Mouse (Mus musculus) kidney, postnatal 36 days (tissue): ENCODE data around the gene Zfp462.

Experiments
- DNase-seq, 2 experiments: peaks; one replicate each; pipeline ENCODE4 v3.0.0; 2021 to 2022; ENCODE audit warnings: mixed read lengths in 2 of 2

Zfp462 gene

DNA sequence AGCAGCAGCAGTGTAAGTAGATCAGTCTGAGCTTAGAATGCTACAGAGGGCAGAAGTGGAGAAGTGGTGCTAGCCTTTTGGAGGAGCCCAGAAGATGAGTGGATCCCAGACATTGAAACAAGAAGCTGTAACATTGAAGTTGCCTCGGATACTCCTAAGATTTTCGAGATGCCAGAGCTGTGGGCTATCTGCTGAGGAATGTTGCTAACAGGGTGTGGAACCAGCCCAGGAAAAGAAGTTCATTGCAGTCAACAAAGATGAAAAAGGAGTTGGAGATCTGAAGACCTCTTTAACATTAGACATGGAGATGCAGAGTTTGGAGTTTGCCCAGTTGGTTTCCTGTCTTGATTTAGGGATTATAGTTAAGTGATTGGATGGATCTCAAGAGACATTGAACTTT, 51.2 kb downstream of the Zfp462 start:
- no peak for DNase-seq

DNA sequence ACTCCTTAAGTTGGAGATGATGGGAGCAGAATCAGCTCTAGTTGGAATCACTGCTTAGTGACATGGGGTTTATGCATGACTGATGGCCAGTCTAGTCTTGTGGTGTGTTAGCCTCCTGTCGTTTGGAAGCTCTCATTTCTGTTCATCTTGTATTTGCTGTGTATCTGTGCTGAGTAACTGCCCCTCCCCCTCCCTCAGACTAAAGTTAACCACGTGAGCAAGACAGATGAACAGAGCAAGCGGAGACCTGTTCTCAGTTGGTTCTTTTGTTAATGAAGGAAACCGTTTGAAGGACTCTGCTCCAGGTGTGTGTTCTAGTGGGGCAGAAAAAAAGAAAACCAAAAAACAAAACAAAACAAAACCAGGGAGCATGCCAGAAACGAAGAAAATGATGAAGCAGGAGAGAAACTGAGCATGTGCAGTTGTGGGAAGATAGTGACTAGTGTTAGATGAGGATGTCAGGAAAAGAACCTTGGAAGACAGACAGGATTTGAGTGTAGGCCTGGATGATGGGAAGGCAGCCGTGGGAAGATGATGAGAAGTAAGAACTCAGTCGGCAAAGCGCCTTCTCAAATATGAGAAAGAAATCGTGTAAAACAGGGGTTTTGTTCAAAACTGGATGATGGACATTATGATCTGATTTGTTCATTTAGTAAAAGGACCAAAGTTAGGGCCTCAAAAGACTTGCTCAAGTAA, 53.4 kb downstream of the Zfp462 start:
- no peak for DNase-seq

DNA sequence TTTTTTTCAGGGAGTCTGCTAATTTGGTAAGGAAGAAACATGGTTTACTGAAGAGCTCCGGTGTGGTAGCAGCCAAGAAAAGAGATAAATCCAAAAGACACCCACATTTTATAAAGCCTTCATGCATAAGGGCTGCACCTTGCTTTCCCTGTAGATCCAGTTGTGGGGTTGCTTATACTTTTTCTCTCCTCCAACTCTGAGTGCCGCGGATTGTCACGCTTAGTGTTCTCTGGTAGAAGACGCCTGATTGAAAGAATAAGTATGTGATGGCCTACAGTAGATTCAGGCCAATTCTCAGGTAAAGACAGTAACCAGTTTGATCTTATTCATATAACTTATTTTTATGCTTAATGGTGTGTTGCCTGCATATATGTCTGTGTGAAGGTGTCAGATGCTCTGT, 54.7 kb downstream of the Zfp462 start:
- DNase-seq, result no peak

DNA sequence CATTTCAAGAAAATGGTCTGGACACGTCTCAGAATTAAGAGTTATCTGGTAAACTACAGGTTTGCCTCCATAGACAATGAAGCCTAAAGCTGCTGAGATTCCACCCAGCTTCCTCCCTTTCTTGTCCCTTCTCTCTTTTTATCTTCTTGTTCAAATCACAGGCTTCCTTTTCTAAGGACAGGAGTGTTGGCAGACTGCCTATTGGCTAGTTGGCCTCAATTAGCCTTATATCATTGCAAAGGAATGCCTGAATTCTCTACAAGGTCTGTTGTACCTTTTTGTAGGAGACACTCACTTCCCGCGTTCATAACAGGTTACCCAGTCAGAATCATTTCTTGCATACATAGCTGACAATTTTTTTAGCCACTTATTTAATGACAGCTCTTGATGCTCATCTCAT, 56.5 kb downstream of the Zfp462 start:
- peak; percentile 51 to 55 for DNase-seq

DNA sequence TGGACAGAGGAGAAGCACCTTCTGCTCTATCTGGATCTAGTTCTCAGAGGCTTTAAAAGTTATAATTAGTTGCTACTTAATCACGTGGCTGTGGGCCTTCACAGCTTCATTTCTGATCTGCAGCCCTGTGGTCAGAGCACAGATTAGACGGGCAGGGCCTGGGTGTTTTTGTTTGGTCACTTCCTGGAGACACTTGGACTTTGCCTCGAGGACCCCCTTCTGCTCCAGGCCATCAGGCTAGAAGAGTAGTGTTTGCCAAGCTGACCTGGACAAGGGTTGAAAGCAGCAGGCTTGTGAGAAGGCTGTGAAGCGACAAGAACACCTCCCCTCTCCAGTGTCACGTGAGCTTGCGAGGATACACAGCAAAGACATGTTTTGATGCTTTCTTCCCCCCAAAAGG, 58.3 kb downstream of the Zfp462 start:
- peak; percentile 71 to 77 for DNase-seq

DNA sequence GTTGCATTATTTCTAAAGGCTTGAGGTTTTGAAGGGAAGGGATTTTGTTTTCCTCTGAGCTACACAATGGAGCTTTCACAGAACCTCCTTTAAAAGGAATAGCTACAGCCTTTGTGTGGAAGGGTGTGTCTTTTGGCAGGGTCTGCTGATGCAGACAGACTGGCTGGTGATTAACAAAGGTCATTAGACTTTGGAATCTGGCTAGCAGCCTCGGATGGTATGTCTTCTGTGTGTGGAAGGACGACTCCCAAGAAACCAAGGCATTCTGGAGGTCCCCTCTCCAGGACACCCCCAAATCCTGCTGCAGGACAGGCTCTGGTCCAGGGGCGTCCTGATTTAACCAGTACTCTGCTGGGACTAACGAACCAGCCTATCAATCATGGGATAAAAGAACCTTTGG, 60.2 kb downstream of the Zfp462 start:
- peak; percentile 78 to 88 for DNase-seq

DNA sequence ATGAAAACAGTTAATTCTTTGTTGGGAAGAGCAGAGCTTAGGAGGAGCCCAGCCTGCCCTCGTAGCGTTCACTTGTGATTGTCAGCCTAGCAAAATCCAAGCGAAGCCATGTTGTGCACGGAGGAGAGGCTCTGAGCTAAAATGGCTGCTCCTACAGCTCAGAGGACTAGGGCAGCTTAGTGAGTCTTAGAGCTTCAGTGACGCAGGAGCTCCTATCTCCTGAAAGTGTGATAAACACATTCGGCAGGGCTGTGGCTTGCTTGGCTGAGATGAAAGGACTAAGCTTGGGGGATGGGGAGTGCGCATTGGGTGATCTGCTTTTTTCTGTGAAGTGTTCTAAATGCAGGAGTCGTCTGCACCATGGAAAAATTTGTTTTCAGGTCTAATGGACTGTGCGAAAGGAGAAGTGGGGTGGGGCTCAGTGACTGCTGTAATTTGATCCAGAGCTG, 60.7 kb downstream of the Zfp462 start:
- DNase-seq, result peak in 1 of 2 experiments; percentile 58

DNA sequence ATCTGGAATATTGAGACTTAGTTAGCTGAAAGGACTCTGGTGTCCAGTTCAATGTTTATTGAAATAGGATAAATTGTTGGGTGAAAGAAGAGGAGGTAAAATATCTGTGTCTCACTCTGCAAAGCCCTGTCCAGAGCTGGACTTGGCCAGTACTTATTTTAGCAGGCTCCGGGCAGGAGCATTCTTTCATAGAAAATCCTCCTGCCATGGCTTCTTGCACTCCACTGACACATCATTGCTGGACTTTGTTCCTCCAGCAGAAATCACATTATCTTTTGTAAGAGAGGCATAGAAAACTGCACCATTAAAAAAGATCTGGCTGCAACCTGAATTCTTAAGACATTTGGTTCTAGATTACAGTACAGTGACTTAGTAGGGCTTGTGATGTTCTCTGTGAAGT, 61.2 kb downstream of the Zfp462 start:
- no peak for DNase-seq

DNA sequence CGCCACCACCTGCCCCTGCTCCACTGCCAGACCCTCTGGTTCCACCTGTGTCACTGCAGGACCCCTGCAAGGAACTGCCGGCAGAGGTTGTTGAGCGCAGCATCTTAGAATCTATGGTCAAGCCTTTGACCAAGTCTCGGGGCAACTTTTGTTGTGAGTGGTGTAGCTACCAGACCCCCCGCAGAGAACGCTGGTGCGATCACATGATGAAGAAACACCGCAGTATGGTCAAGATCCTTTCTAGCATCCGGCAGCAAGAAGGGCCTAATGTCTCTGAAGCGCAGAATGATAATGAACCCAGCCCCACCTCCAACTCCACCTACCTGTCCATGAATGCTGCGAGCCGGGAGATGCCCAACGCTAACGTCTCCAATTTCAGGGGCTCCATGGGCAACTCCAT, 63.8 kb downstream of the Zfp462 start:
- DNase-seq, result no peak

DNA sequence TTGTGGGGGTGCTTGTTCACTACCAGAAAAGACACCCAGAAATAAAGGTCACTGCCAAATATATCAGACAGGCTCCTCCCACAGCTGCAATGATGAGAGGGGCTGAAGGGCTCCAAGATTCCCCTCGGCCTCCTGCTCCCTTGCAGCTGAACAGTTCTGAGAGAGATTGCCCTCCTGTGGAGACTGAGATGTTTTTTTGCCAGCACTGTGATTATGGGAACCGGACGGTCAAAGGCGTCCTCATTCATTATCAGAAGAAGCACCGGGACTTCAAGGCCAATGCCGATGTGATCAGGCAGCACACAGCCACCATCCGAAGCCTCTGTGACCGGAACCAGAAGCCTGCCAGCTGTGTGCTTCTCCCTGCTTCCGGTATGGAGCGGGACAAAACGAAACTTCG, 66.5 kb downstream of the Zfp462 start:
- no peak for DNase-seq

DNA sequence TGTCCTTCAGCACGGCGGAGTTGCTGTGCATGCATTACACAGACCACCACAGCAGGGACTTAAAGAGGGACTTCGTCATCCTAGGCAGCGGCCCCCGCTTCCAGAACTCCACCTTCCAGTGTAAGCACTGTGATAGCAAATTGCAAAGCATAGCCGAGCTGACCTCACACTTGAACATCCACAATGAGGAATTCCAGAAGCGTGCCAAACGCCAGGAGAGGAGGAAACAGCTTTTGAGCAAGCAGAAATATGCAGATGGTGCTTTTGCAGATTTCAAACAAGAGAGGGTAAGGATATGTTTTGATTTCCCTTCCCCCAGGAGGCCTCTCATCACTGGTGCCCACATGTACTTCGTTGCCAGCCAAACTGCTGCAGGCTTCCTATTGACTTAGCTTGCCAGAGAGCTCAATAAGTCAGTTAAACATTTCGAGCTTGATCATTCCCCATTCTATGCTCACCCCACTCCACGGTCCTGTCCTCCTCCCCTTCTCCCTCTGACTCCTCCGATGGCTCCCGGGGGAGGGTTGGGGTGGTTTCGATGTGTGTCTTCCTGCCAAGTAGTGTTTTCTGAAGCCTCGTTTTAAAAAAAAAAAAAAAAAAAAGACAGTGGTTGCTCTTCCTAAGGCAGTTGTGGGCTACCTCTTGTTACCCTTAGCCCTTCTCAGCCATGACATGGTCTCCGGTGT, 68.9 kb downstream of the Zfp462 start:
- peak in 1 of 2 experiments; percentile 35 for DNase-seq

DNA sequence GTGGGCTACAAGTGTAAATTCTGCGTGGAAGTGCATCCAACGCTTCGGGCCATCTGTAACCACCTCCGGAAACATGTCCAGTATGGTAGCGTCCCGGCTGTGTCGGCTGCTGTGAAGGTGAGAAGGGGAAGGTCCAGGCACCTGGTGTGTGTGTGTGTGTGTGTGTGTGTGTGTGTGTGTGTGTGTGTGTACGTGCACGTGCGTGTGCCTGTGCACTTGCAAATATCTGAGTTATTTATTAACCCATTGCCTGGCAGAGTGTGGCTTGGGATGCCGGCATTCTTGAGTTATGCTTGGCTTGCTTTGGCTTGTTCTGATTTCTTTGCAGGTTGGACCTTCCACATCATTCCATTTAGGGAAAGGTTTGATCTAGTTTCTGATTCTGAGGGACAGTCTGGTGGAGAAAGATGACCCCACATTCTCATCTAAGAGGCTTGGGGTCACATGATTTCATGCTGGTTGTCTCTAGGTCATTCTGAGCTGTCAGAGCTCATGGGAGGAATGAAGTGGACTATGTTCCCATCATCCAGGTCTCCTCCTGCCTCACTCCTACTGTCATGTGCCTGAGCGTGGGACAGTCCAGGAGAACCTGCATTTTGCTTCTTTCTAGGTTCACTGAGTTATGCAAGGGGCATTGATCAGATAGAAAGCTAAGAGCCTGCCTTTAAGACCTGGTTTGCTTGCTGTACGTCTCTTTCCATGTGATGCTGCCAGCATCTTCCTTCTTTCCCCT, 70.0 kb downstream of the Zfp462 start:
- DNase-seq, result peak; percentile 64 to 82

DNA sequence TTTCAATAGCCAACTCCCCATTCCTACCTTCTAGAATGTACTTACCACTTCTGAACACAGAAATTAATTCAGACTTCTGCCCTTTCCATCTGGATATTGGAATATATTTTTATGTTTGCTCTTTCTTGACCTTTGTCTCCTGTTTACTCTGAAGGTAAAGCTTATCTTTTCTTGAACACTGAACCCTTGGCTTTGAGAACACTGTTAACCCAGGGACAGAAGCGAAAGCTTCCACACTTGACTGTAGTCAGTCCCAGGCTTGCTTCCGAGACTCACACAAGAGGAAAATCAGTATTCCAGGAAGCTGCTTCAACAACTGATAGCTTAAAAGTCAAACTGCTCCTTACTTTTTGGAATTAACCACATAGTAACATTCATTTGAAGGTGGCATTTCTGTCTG, 70.7 kb downstream of the Zfp462 start:
- no peak for DNase-seq

DNA sequence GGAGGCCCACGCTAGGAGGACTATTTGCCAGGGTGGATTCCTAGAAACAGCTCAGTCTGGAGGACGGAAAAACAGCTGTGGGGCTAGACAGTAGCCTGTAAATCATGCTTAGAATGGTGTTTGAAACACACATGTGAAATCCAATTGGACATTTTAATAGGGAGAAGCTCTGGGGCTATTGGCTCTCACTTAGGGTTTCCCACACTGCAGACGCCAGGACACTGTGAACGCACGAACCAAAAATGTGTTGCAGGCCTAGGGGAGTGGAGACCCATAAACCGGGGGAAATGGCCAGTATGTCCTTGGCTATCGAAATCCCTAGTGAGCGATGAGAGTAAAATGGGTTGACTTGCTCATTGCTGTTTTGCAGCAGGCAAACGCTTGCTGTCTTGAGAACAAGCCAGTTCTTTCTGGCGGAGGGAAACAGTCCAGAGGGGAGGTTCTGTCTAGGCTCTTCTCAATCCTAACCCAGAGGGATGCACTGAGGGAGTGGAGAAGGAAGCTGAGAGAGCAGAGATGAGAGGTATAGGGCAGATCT, 81.3 kb downstream of the Zfp462 start:
- peak in 1 of 2 experiments; percentile 33 for DNase-seq

DNA sequence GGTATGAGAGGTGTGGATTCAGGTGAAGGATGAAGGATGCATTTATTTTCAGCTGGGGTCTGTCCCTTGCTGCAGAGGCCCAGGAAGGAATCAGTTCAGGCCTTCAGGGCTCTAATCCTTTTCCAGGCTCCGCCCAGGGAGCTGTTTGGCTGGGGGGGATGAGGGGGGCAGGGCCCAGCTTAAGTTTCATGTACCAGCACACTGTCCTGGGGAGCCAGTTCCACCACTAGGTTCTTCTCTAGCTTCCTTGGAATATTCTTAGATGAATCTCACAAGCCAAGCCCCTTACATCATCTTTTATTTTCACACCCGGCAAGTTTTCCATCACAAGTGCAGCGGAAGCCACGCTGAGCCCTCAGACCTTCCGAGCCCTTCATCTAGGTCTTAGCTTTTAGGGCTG, 85.6 kb downstream of the Zfp462 start:
- no peak for DNase-seq

DNA sequence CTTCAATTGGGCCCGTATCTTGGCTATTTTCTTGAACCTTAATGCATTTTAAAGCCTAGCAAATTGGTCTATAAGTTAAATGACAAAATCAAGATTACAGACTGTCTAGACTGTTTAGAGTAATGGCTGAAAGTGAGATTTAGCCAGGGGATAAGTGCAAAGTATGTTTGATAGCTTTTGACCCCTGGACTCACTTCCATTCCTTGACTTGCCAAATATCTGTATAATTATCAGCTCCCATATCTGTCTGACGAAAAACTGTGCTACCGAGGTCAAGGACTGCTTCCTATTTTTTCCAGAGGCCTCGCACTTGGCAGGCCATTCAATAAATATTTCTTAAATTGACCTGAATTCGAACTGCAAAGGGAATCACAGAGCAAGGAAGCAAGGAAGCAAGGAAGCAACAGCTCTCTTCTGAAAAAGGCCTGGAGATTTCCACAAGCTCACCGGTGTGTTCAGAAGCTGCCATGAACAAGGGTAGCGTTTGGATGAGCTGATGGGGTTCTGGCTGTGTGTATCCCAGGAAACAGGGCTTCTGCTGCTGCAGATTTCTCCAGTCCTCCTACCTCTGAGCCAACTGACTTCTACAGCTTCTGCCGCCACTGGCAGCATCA, 87.6 kb downstream of the Zfp462 start:
- DNase-seq, result peak; percentile 21 to 47

DNA sequence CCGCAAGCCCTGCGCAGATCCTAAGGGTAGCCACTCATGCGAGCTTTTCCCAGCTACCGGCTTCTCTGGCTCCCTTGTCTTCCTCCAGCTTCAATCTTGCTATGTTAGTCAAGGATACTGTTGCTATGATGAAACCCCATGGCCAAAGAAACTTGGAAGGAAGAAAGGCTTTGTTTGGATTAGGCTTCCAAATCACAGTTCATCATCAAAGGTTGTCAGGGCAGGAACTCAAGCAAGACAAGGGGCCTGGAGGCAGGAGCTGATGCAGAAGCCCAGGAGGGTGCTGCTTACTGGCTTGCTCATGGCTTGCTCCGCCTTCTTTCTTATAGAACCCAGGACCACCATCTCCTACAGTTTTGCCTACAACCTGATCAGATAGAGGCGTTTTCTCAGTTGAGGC, 88.6 kb downstream of the Zfp462 start:
- no peak for DNase-seq

DNA sequence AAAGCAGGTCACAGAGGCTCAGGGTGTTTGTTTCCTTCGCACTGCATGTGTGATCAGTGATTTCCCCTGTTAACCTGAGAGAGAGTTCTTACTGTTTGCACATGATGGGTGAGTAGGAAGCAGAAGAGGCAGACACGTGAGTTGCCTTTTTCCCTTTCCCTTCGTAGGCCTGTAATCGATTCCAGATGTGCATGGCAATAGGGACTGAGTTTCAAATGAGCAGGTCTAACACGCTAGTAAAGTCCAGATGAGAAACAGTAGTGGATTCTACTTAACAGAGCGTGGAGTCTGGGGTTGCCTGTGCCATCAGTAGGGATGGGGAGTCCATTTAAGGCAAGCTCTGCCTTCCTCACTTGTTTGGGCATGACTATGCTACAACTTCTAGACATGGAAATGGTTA, 93.3 kb downstream of the Zfp462 start:
- DNase-seq, result no peak

DNA sequence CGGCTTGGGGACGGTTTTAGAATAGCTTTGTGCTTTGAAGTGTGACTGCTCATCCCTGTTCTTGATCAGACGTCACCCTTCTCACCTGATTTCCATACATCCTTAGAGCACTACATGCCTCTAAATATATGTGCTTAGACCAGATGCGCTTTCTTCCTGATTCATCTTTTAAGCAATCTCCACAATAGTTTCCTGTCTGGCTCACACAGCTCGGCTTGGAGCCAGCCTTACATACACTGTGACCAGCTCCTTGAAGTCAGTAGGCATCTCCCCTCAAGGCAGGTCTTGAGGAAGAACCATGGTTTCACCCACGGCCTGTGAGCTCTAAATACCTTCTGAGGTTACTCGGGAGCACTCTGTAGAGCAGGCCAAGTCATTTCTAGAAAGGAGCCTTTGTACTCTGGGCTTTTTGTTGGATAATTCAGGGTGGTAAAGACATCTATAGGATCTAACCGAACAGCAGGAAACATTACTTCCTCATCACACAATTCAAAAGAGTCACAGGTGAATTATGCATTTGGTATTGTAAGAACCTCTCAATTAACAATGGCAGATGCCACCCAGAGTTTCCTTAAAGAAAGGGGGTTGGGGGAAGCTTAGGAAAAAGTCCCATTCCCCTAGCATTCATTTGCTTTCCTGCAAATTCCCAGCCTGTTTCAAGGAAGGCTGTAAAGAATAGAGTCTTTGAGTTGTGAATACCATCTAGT, 95.6 kb downstream of the Zfp462 start:
- peak in 1 of 2 experiments; percentile 27 for DNase-seq

DNA sequence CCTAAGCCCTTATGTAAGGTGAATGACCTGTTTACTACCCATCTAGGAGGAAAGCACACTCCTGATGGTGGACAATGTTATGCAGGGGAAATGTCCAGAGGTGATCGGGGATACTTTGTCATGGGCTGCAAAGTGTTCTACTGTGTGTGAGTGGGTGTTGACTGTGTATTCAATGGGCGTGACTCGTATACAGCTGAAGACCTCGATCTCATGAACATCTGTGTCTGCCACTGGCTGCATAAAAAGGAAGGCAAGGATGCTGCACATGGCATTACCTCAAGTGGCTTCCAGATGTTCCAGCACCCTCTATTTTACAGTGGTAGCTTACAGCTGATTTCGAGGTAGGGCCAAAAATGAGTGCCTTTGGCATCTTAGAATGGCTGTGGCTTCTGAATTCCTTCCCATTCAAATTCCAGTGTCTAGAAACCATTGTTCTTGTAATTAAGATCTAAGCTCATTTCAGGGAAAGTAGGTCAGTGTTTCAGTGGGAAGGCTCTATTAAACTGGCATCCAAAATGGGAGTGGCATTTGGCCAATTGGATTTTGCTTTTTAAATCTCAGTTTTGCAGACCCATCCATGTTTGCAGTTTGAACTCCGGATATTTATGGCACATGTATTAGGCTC, 96.4 kb downstream of the Zfp462 start:
- DNase-seq, result no peak

DNA sequence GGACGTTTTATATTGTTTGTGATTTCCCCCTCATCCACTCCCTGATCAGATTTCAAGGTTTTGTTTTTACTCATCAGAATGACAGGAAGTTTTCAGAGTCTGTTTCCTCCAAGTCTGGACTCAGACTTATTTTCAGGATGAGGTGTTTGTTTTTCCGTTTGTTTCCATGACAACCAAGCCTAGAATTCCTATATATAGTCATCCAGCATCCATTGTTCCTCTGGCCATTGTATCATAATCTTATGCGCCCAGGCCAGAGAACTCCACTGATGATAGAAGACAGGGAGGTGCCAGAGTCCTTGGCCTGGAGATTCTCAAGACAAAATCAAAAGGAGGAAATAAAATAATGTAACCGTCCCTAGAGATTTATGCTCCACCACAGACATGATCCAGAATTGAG, 97.7 kb downstream of the Zfp462 start:
- peak in 1 of 2 experiments; percentile 64 for DNase-seq

DNA sequence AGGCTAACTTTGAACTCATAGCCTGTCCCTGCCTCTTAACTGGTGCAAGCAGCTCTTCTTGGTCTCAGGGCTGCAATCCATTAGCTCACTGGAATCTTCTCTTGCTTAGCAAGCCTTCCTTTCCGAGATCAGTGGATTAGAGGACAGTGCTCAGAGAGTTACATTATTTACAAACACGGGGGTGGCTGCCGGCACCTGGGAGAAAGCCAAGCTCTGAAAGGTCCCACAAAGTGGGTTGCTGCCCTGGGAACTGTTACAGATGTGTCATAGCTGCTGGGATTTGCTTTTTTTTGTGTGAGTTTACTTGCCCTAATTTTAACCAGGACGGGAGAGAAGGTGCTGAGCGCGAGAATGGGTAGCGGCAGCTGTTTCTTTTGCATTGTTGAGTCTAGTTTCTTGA, 102.4 kb downstream of the Zfp462 start:
- DNase-seq, result no peak
